Mouse (Mus musculus): ENCODE data around the gene Il11ra1.
A peak's percentile ranks its signal among the peaks of the same experiment; 100 is the strongest.
"Not testable (repeated sequence)": the region's sequence is repeated elsewhere in the genome, so short reads cannot be mapped to it uniquely, and the experiment has no call there.

Il11ra1 gene

GRCm38 (mm10) chr4:41754797-41755337 lies 55.1 kb downstream of the Il11ra1 start, which contains the start of gene Galt:
TSS of gene Galt (plus strand) at chr4:41755228.
- DNase-seq (ENCODE audit: low read depth, low spot score): no peak

GRCm38 (mm10) chr4:41755338-41756305 lies 55.8 kb downstream of the Il11ra1 start, which contains the start of gene Sigmar1:
TSS of gene Sigmar1 (minus strand) at chr4:41756157.
- peak; percentile 62 for DNase-seq (ENCODE audit: low read depth, low spot score)

- no peak for DNase-seq (ENCODE audit: low read depth, low spot score)
Observed at GRCm38 (mm10) chr4:41756440-41756839, 56.7 kb downstream of the Il11ra1 start.

- DNase-seq (ENCODE audit: low read depth, low spot score): no peak
Observed at GRCm38 (mm10) chr4:41757321-41757720, 57.5 kb downstream of the Il11ra1 start.

- DNase-seq (ENCODE audit: low read depth, low spot score): no peak
Observed at GRCm38 (mm10) chr4:41758021-41758420, 58.2 kb downstream of the Il11ra1 start.

- no peak for DNase-seq (ENCODE audit: low read depth, low spot score)
Observed at GRCm38 (mm10) chr4:41758701-41759100, 58.9 kb downstream of the Il11ra1 start.

GRCm38 (mm10) chr4:41759206-41759605 lies 59.4 kb downstream of the Il11ra1 start:
- DNase-seq (ENCODE audit: low read depth, low spot score): no peak

GRCm38 (mm10) chr4:41759656-41760287 lies 60.0 kb downstream of the Il11ra1 start:
- no peak for DNase-seq (ENCODE audit: low read depth, low spot score)

GRCm38 (mm10) chr4:41760288-41760721 lies 60.5 kb downstream of the Il11ra1 start:
- DNase-seq (ENCODE audit: low read depth, low spot score): no peak

GRCm38 (mm10) chr4:41760911-41761310 lies 61.1 kb downstream of the Il11ra1 start:
- DNase-seq (ENCODE audit: low read depth, low spot score): no peak

GRCm38 (mm10) chr4:41761680-41762079 lies 61.9 kb downstream of the Il11ra1 start:
- DNase-seq (ENCODE audit: low read depth, low spot score): no peak

GRCm38 (mm10) chr4:41762099-41762687 lies 62.4 kb downstream of the Il11ra1 start:
- no peak for DNase-seq (ENCODE audit: low read depth, low spot score)

GRCm38 (mm10) chr4:41762688-41763114 lies 62.9 kb downstream of the Il11ra1 start:
- not testable (repeated sequence) for DNase-seq (ENCODE audit: low read depth, low spot score)

- not testable (repeated sequence) for DNase-seq (ENCODE audit: low read depth, low spot score)
Observed at GRCm38 (mm10) chr4:41763176-41763575, 63.4 kb downstream of the Il11ra1 start.

- DNase-seq (ENCODE audit: low read depth, low spot score): not testable (repeated sequence)
Observed at GRCm38 (mm10) chr4:41767301-41767700, 67.5 kb downstream of the Il11ra1 start.

GRCm38 (mm10) chr4:41772946-41773345 lies 73.2 kb downstream of the Il11ra1 start:
- DNase-seq (ENCODE audit: low read depth, low spot score): not testable (repeated sequence)

- DNase-seq (ENCODE audit: low read depth, low spot score): not testable (repeated sequence)
Observed at GRCm38 (mm10) chr4:41773502-41773901, 73.7 kb downstream of the Il11ra1 start.

GRCm38 (mm10) chr4:41774002-41774401 lies 74.2 kb downstream of the Il11ra1 start, which contains the start of gene Ccl27a:
TSS of gene Ccl27a (minus strand) at chr4:41774247.
- DNase-seq (ENCODE audit: low read depth, low spot score): not testable (repeated sequence)

GRCm38 (mm10) chr4:41774506-41774905 lies 74.7 kb downstream of the Il11ra1 start:
- DNase-seq (ENCODE audit: low read depth, low spot score): not testable (repeated sequence)

GRCm38 (mm10) chr4:41775840-41776239 lies 76.1 kb downstream of the Il11ra1 start:
- not testable (repeated sequence) for DNase-seq (ENCODE audit: low read depth, low spot score)

GRCm38 (mm10) chr4:41781271-41781670 lies 81.5 kb downstream of the Il11ra1 start:
- DNase-seq (ENCODE audit: low read depth, low spot score): not testable (repeated sequence)

Data from c-Kit-negative CD71-positive TER-119-positive erythroid progenitor cells, embryonic 14.5 days (primary cell).